Mouse (Mus musculus): ENCODE data around the gene Rbm47.

Rbm47 gene

GRCm38 (mm10) chr5:66068068-66068920 is 104.6 kb downstream of the Rbm47 start:
- no peak for DNase-seq (ENCODE audit: low read depth, low spot score)

DNA sequence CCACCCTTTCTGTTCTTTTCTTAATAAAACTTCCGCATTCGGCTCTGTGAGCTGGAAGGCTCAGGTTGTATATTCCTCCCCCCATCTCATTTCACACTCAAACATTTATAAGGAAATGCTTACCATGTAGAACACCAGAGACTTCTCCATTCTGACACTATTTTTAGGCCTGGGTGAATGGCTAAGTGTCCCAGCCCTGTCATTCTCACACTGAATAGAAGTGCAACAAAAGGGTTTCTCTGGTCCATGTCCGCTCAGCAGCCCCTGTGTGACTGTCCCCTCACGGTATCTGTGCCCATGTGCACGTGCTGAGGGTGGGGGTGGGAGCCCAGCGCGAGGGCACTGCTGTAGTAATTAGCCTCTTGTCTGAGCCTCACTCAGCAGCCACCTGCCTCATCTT is 105.7 kb downstream of the Rbm47 start:
- DNase-seq (ENCODE audit: low read depth, low spot score): no peak

GRCm38 (mm10) chr5:66062930-66063220 is 110.0 kb downstream of the Rbm47 start:
- DNase-seq (ENCODE audit: low read depth, low spot score): no peak

DNA sequence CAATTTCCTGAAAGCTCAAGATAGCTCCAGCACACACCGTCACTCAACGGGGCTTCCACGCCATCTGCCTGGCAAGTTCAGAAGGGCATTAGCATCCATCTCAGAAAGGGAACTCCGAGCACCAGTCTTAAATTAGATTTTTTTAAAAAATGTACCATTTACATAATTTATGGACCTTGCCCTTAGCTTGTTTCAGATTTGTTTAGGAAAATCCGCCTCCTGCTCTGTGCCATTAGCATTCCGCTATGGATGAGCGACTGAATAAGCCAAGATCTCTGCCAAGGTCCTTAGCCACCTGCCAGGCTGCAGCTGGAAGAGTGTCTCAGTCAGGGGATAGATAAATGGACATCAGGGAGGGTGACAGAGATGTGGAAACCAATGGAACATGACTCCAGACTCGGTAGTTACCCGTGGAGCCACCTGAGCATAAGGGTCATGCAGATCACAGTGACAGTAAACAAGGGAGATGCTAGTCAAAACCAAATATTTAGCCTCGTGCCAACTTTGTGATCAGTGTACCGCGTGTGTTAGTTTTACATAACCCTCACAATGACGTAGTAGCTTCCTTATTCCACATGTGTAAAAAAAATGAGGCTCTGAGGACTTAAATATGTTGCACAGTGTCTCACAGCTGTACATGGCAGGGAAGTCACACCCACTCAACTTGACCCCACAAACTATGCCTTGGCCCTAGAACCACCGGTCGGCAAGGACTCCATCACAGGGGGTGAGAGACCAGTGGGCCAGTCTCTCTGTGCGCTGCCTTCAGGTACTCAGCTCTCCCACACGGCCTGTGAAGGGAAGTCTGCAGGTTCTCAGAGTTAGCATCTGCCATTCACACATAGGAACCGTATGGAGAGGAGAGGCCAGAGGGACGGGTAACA is 110.6 kb downstream of the Rbm47 start:
- no peak for DNase-seq (ENCODE audit: low read depth, low spot score)

DNA sequence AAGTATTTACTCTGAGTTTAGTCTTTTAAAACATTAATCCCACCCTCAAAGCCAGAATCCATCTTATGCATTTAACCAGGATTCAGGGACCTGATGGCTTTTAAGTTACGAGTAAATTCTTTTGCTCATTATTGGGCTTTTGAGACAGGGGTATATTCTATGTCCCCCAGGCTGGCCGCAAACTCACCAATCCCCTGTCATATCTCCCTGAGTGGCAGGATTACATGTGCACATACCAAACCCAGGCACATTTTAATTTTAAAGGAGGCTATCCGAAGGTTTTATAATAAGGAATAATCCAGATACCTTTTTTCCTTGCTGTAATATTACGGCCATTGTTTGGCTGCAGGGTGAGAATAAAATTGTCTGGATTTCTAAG is 111.3 kb downstream of the Rbm47 start:
- no peak for DNase-seq (ENCODE audit: low read depth, low spot score)

- no peak for DNase-seq (ENCODE audit: low read depth, low spot score)
Measured at GRCm38 (mm10) chr5:66058844-66059243, 114.1 kb downstream of the Rbm47 start.

DNA sequence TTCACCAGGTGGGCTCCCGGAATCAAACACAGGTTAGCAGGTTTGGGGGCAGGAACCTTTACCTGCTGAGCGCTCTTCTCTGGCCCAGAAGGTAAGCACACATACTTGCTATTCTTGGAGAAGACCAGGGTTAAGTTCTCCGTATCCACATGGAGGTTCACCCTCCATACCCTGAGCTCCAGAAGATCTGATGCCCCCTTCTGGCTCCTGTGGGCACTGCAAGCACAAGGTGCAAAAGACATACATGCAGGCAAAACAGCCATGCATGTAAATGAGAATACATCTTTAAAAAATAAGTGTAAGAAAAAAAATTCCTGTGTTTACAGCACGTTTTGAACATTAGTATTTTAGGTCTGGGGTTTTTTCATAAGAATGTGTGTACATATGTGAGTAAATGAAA is 116.2 kb downstream of the Rbm47 start:
- DNase-seq (ENCODE audit: low read depth, low spot score): no peak

DNA sequence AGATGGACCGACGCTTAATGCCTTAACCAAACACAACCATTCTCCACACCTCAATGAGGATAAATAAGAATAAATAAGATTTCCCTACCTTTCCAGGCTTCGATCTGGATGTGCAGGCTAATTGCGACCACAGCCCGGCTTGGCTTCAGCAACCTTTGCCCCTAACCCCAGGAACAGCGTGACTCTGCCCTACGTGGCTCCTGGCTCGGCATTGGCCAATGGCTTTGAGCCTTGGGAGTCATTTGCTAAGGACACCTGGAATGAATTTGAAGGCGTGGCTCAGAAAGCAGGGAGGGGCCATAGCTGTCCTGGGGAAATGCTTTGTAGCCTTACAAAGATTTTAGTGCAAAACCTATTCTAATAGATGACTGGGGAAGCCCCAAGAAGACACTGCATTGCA is 118.5 kb downstream of the Rbm47 start:
- no peak for DNase-seq (ENCODE audit: low read depth, low spot score)

DNA sequence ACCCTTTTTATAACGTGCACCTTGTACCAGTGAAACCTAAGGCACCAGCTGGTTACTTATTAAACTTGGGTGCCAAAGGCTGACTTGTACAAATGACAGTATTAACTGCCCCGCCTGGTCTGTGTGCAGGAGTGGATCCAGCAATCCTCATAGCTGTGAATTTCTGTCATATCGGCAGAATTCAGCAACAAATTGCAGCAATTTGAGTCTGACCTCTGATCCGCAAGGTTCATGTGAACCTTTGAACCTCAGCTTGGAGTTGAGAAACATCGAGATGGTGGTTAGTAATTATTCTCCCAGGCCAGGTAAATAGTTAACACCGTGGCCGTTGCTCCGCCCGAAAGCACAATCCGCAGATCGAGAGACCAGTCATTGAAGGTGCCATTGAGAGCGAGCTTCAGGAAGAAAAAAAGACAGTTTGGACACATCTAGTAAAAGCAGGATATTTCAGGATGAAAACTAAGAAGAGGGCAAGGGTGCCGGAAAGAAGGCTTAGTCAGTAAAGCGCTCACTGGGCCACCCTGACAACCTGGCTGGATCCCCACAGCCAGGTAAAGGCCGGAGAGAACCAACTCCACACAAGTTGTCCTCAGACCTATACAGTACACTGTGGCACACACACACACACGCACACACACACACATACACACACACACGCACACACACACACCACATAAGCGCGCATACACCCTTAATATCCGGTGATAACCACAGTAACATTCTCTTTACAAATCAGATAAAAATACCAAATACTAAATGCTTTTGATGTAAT is 120.0 kb downstream of the Rbm47 start:
- DNase-seq (ENCODE audit: low read depth, low spot score): no peak

DNA sequence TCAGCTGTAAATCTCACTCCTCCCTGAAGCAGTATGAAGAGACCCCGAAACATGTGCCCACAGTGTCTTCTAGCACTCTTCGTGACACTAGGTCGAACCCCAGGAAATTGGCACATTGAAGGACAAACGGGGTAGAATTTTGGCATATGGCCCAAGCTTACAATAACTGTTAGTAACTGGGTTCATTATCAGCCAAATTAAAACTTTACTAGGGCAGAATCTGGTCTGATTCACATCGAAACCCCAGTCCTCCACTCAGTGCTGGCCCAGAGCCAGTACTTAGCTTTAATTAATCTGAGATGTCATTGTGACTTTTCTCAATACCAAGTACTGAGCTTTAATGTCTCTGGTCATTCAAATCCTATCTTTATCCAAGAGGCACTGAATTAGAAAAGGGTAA is 122.1 kb downstream of the Rbm47 start:
- no peak for DNase-seq (ENCODE audit: low read depth, low spot score)

DNA sequence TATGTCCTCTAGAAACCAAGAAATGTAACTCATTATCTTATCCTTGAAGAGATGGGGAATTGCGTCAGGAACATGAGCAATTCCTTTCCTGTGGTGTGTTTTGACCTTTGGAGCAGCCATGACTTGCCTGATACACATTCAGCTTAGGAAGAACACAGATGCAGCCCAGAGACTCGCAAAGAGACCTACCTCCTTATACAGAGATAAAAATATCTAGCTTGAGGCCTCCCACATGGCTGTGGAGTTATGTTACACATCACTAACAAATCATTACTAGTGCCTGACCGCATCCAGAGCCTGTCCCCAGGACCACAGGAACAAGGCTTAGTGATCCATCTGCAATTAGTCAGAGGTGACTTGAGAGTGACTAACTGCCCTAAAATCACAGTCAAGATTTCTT is 126.6 kb downstream of the Rbm47 start:
- no peak for DNase-seq (ENCODE audit: low read depth, low spot score)

- no peak for DNase-seq (ENCODE audit: low read depth, low spot score)
Measured at GRCm38 (mm10) chr5:66043897-66044296, 129.0 kb downstream of the Rbm47 start.

DNA sequence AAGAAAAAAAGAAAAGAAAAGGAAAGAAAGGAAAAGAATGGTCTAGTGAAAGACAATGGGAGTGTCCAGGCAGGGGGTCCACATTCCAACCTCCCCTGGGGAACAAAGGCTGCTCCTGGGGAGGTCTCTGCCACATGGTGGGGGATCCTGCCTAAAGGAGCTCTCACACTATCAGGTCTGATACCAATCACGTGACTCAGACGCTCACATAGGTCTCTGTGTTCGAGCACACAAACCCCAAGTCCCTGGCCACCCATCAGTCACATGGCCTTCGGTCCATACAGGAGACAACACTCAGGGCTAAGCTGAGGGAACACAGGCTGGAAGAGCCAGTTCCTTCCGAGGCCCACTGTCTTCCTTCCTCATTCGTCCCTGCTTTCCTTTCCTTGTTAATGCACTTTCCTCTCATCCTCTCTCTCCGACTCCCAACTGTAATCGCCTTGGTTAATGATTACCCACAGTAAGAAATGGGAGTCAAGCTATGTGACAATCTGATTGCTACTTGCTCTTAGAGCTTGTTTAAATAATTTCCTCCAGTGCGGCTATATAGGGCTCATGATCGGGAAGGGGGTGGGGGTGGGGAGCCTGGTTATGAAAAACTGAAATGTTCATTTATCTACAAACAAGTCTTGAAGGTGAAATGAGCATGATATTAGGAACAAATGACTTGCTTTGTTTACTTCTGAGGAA is 130.1 kb downstream of the Rbm47 start:
- no peak for DNase-seq (ENCODE audit: low read depth, low spot score)

GRCm38 (mm10) chr5:66040744-66041279 is 132.1 kb downstream of the Rbm47 start:
- no peak for DNase-seq (ENCODE audit: low read depth, low spot score)

DNA sequence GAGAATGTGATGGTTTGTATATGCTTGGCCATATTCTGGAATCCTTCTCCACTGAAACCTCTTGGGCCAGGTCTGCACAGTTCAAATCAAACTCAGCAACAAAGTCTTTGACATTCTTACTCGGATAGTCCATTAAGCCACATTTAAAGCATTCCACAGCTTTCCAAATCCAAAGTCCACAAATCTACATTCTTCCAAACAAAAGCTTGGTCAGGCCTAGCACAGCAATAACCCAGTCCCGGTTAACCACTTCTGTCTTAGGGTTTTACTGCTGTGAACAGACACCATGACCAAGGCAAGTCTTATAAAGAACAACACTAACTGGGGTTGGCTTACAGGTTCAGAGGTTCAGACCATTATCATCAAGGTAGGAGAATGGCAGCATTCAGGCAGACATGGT is 133.1 kb downstream of the Rbm47 start:
- DNase-seq (ENCODE audit: low read depth, low spot score): no peak

GRCm38 (mm10) chr5:66037066-66037465 is 135.9 kb downstream of the Rbm47 start:
- no peak for DNase-seq (ENCODE audit: low read depth, low spot score)

DNA sequence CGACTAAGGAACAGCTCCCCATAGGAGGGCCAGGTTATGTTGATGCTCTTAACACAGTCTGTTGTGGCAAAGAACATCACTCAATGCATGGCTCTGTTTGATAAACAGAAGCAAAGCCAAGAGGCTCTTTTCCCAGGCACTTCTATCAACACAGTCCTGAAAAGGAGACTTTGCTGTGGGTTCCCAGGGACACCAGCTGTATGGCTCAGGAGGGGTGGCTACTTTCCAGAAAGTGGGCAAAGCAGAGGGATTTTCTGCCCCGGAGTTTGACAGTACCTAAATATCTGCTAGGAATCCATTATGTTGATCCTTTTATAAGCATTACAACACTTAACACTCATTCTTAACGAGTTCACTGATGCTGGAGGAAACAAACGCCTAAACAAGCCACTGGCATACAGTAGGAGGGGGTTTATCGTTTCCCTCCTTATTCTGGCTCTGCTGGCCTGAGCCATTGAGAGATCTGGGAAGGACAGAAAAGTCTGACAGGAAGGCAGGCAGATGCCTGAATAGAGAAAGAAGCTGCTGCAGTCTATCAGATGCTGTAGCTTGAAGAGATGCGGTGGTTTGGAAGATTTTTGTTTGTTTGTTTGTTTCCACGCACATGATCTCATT is 136.4 kb downstream of the Rbm47 start:
- DNase-seq (ENCODE audit: low read depth, low spot score): no peak

DNA sequence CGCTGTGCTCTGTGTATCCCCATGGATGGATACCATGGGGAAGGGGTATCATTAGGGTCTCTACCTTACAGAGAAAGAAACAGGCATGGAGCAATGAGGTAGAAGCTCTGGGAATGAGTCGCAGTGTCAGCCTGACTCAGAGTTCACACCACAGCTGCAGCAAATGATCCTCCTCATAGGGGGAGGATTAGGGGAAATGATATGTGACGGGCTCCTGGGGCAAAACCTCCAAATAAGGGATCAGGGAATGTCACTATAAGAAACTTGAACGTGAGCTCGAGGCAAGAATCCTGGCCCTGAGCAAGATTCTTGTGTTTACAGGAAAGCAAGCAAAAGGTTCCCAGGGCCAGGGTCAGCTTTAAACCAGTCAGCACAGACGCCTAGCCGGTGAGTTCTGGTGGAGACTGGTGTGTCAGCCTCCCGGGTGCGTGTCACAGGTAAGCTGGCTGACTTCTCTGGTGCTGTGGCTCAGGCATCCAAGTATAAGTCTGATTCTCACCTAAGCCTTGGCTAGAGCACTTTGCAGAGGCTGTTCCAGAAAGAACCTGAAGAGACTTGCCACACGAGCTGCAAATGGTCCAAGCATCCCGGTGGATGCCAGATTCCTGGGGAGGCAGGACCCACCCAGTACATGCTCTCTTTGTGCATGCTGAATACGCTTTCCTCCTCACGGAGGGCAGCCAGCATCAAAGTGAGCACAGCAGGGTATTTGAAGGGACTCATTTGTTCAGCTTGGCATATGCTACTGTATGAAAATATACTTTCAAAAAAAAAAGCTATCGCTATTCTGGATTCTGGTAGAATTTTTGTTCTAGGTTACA is 138.3 kb downstream of the Rbm47 start:
- no peak for DNase-seq (ENCODE audit: low read depth, low spot score)

DNA sequence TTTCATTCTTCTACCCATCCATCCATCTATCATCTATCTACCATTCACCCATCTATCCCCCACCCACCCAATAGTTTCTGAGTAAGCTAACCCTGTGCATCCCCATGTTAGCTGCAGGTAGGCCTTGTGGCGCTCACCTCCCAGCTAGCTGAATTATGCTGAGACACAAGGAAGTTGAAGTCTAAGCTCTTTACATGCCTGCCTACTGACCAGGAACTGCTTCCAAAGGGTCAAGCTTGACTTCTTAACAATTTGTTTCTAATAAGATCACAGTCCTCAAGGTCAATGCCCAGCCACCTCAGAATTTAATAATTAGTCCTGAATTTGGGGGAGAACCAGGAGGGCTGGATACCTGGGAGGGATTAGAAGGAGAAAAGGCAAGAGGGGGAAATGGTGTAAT is 140.1 kb downstream of the Rbm47 start:
- no peak for DNase-seq (ENCODE audit: low read depth, low spot score)

- no peak for DNase-seq (ENCODE audit: low read depth, low spot score)
Measured at GRCm38 (mm10) chr5:66031699-66032098, 141.2 kb downstream of the Rbm47 start.

All from embryo, embryonic 11.5 days (tissue).